Mouse (Mus musculus) gonadal fat pad, adult 2 months (tissue): Measurements from ENCODE around the gene Eif4g1. TPM values are rescaled to one million over a fixed set of nuclear protein-coding genes. Genes with fewer than 3 reads are reported as not detected.

Experiments
- DNase-seq: peaks from one replicate; pipeline ENCODE4 v3.0.0-alpha.2; 2012; ENCODE audit warnings: low read depth
- polyA plus RNA-seq: library from polyadenylated mRNA; depleted of rRNA; stranded (reverse); fragments of >200 nt; gene quantifications from 2 replicates; pipeline ENCODE4 v1.2.3, GENCODE M21; 2012; rRNA removed

Eif4g1 gene
- polyA plus RNA-seq, 1 experiment, result 402 TPM

GRCm38 (mm10) chr16:20726384-20726783 is 58.3 kb downstream of the Eif4g1 start:
- DNase-seq, result no peak

DNA sequence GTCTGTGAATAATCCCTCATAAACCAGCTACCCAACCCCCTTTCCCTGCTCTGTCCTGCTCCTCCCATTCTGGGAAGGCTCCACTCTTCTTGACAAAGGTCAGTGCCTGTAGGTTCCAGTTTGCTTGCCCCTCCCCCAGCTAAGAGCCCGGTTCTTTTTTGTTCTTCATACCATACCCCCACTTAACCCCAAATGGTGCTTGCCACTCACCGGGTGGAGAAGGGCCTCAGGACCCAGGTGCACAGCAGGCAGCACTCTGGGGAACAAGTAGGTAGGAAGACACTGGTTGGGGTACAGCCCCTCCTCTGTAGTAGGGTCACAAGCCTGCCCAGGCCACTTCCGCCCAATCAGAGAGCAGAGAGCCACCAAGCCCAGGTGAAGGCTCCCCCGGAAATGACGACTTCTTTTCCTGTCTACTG is 62.2 kb downstream of the Eif4g1 start:
- no peak for DNase-seq

DNA sequence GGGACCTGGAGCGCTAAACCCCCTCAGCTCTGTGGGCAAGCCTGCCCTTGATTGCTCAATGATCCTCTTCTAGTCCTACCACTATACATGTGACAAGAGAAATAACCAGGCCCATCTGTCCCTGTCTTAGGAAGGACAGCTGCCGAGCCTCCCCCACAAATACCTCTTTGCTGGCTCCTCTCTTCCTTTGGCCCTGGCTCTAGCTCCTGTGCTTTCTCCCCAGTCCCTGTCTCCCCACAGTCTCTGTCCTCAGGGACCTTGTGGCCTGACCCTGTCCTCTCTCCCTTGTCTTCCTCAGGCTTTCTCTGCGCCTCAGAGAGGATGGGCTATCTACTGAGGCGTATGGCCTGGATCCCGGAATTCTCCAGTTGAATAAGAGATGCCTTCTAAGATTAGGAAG is 63.6 kb downstream of the Eif4g1 start:
- DNase-seq, result no peak

DNA sequence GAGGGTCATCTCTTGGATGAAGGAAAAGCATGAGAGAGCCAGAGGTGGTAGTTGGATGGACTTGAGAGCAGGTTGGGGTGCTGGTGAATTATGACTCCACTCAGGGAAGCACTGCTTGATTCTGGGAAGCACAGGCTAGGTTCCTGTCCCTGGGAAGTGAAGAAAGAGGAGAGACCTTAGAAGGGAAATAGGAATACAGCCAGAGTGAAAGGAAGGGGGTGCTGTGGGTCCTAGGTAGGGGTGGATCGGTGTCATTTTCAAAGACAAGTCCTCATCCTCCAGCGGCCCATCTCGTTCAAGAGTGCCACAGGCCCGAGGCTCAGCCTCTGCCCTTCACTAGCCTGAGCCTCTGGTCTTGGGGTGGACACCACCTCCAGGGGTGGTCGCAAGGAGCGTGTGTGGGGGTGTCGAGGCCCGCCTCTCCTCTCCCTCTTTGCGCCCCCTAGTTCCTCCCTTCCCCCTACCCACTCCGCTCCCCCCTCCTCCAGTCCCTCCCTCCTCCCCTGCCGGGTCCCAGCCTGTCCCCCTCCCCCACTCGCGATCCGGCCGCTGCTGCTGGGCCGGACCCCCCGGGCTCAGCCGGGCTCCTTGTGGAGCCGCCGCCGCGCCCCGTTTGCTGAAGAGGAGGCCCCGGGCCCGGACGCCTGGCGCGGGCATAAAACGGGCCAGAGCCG is 64.3 kb downstream of the Eif4g1 start:
- no peak for DNase-seq

GRCm38 (mm10) chr16:20732925-20733730 is 65.0 kb downstream of the Eif4g1 start, which contains the start of gene Chrd:
TSS of gene Chrd (plus strand) at chr16:20733127.
- no peak for DNase-seq

DNA sequence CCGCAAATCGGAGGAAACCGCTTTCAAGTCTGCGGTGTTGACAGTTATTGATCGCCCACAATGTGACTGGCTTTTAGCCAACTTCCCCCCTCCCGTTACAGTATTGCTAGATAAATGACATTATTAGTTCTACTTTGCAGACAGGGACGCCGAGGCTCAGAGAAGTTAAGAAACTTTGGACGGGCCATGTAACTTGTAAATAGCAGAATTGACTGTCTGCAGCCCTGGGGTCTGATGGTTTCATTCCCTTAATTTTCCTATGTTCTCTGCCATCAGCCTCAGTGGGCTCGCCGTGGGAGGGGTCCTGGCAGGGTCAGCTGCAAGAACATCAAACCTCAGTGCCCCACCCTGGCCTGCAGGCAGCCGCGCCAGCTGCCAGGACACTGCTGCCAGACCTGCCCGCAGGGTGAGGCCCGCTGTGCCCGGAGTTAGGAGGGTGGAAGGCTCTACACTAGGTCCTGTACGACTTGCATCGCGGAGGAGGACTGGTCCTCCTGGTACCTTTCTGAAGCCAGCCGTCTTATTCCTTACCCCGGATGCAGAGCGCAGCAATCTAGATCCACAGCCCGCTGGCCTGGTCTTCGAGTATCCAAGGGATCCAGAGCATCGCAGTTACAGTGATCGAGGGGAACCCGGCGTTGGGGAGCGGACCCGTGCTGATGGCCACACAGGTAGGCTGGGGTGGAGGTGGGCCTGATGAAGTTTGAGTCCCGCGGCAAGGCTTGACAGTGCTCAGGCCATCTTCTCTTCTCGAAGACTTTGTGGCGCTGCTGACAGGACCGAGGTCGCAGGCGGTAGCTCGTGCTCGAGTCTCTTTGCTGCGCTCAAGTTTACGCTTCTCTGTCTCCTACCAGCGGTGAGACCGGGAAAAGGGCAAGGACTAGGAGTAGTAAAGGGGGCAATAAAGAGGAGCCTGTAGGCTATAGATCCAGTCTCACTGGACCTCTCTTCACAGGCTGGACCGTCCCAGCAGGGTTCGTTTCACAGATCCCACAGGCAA is 65.9 kb downstream of the Eif4g1 start, which contains the start of gene Thpo:
TSS of gene Thpo (minus strand) at position 781 of the 1,000 bp plus-strand sequence.
- no peak for DNase-seq

DNA sequence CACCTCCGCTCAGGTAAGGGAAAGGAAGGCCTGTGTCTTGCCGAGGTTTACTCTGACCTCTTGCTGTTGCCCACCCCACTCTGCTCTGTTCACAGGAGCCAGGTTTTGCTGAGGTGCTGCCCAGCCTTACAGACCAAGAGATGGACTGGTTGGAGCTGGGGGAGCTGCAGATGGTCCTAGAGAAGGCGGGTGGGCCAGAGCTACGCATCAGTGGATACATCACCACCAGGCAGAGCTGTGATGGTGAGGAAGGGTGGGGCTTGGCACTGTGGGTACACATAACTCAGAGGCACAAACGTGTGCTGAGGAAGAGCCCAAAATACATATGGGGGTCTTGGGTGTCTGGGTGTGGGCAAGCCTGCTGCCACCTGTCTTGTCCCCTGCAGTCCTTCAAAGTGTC is 67.5 kb downstream of the Eif4g1 start:
- DNase-seq, result no peak

DNA sequence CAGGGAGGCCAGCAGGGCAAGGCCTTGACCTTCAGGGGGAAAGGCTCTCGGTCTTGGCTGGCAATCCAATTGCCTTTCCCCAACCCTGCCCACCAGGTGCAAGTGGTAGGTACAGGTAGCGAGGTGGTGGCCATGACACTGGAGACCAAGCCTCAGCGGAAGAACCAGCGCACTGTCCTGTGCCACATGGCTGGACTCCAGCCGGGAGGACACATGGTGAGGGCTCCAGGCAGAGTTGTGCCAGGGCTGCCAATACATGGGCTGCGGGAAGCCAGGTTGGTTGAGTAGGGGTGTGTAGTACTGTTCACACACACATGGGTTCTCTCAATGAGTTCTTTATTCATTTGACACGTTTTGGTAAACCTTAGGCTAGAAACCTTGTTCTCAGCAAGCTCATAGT is 68.1 kb downstream of the Eif4g1 start:
- DNase-seq, result no peak

- DNase-seq, result no peak
These were observed 68.7 kb downstream of the Eif4g1 start for GRCm38 (mm10) chr16:20736823-20737222.

GRCm38 (mm10) chr16:20739845-20740244 is 71.7 kb downstream of the Eif4g1 start:
- no peak for DNase-seq

Other genes with a start within 250 kb of the Eif4g1 start
- 79.5 and 90.2 TPM in 2 replicates for gene Abcc5, start 241.9 kb upstream of the Eif4g1 start, polyA plus RNA-seq
- gene Eif2b5, start 169.5 kb upstream of the Eif4g1 start, polyA plus RNA-seq, result 32.6 and 36.2 TPM in 2 replicates
- gene Dvl3, start 151.3 kb upstream of the Eif4g1 start, polyA plus RNA-seq, result 23.2 and 39.0 TPM in 2 replicates
- 328 and 405 TPM in 2 replicates for gene Ap2m1, start 132.8 kb upstream of the Eif4g1 start, polyA plus RNA-seq
- gene Abcf3, start 119.7 kb upstream of the Eif4g1 start, polyA plus RNA-seq, result 52.0 and 59.4 TPM in 2 replicates
- gene Vwa5b2, start 78.8 kb upstream of the Eif4g1 start, polyA plus RNA-seq, result 0.36 and 0.88 TPM in 2 replicates
- gene Eef1akmt4, start 56.7 kb upstream of the Eif4g1 start, polyA plus RNA-seq, result 9.4 and 16.3 TPM in 2 replicates
- 0.05 TPM in 1 of 2 replicates, not detected in the other for gene Gm49333, start 56.7 kb upstream of the Eif4g1 start, polyA plus RNA-seq
- gene Alg3, start 56.6 kb upstream of the Eif4g1 start, polyA plus RNA-seq, result 19.7 and 22.4 TPM in 2 replicates
- gene Camk2n2, start 47.0 kb upstream of the Eif4g1 start, polyA plus RNA-seq, result 2.9 and 3.6 TPM in 2 replicates
- gene Ece2, start 38.5 kb upstream of the Eif4g1 start, polyA plus RNA-seq, result 0.18 and 0.32 TPM in 2 replicates
- gene Psmd2, start 16.7 kb upstream of the Eif4g1 start, polyA plus RNA-seq, result 110 and 118 TPM in 2 replicates
- 11.8 and 12.7 TPM in 2 replicates for gene Fam131a, start 24.9 kb downstream of the Eif4g1 start, polyA plus RNA-seq
- 19.2 and 21.3 TPM in 2 replicates for gene Polr2h, start 49.4 kb downstream of the Eif4g1 start, polyA plus RNA-seq
- gene Clcn2, start 49.4 kb downstream of the Eif4g1 start, polyA plus RNA-seq, result 17.3 and 19.3 TPM in 2 replicates
- 19.8 and 20.2 TPM in 2 replicates for gene Chrd, start 64.8 kb downstream of the Eif4g1 start, polyA plus RNA-seq
- 4.1 and 4.2 TPM in 2 replicates for gene Thpo, start 66.2 kb downstream of the Eif4g1 start, polyA plus RNA-seq